Mouse (Mus musculus): ENCODE results near the gene Lpcat3. TPM values are rescaled to one million over a fixed set of nuclear protein-coding genes. Genes with fewer than 3 reads are reported as not detected.
"Not testable (repeated sequence)": the region's sequence is repeated elsewhere in the genome, so short reads cannot be mapped to it uniquely, and the experiment has no call there.

Gene Lpcat3
- polyA plus RNA-seq, 1 experiment from 2014 or later, result 39.6 TPM

GRCm38 (mm10) chr6:124683591-124684417 lies 21.0 kb downstream of the Lpcat3 start:
- Histone ChIP-seq H3K9me3 (no peaks in the 10 kb centered on the region), H3K9ac (replicated peaks) (no peak overlapping the region), H3K4me2 (replicated peaks) (no peak overlapping the region), H3K36me3 (no peaks in the 10 kb centered on the region), H3K4me3 (replicated peaks) (no peak overlapping the region), H3K4me1 (replicated peaks) (no peaks in the 10 kb centered on the region), H3K27ac (no peak overlapping the region), H3K27me3 (no peaks in the 10 kb centered on the region)
- 90% methylated on average over 14 of the region's 14 CpGs for WGBS
- no peak for ATAC-seq

- WGBS, result 90% methylated on average over 12 of the region's 12 CpGs
- Histone ChIP-seq H3K9me3 (no peaks in the 10 kb centered on the region), H3K9ac (replicated peaks) (no peak overlapping the region), H3K4me1 (replicated peaks) (no peaks in the 10 kb centered on the region), H3K27me3 (no peaks in the 10 kb centered on the region), H3K4me3 (replicated peaks) (no peak overlapping the region), H3K36me3 (no peaks in the 10 kb centered on the region), H3K4me2 (replicated peaks) (no peak overlapping the region), H3K27ac (no peak overlapping the region)
- ATAC-seq, result no peak
Measured at GRCm38 (mm10) chr6:124685606-124686386, 23.0 kb downstream of the Lpcat3 start.

GRCm38 (mm10) chr6:124686644-124687043 lies 23.8 kb downstream of the Lpcat3 start:
- H3K9ac ChIP-seq (replicated peaks); H3K4me1 ChIP-seq (replicated peaks); H3K36me3 ChIP-seq; H3K4me2 ChIP-seq (replicated peaks); H3K9me3 ChIP-seq; H3K27me3 ChIP-seq; H3K4me3 ChIP-seq (replicated peaks); ATAC-seq; H3K27ac ChIP-seq: not testable (repeated sequence)
- 82% methylated on average over 1 of the region's 1 CpGs for WGBS

- no peak overlapping the region for H3K4me2 ChIP-seq (replicated peaks)
- no peaks in the 10 kb centered on the region for H3K9me3 ChIP-seq
- no peaks in the 10 kb centered on the region for H3K36me3 ChIP-seq
- H3K27me3 ChIP-seq, result no peaks in the 10 kb centered on the region
- H3K4me3 ChIP-seq (replicated peaks), result no peak overlapping the region
- no peak for ATAC-seq
- no peak overlapping the region for H3K27ac ChIP-seq
- H3K9ac ChIP-seq (replicated peaks), result no peak overlapping the region
- H3K4me1 ChIP-seq (replicated peaks), result no peaks in the 10 kb centered on the region
- 91% methylated on average over 8 of the region's 8 CpGs for WGBS
Measured at GRCm38 (mm10) chr6:124688151-124688758, 25.4 kb downstream of the Lpcat3 start.

GRCm38 (mm10) chr6:124689011-124689410 lies 26.2 kb downstream of the Lpcat3 start:
- peaks cover under 1% of the 10 kb centered on the region; the same call in 1 of the 2 replicates for H3K4me1 ChIP-seq (replicated peaks)
- H3K9ac ChIP-seq (replicated peaks), result no peak overlapping the region
- no peak overlapping the region for H3K4me2 ChIP-seq (replicated peaks)
- no peaks in the 10 kb centered on the region for H3K36me3 ChIP-seq
- no peaks in the 10 kb centered on the region for H3K27me3 ChIP-seq
- 94% methylated on average over 3 of the region's 3 CpGs for WGBS
- no peak overlapping the region for H3K27ac ChIP-seq
- ATAC-seq, result no peak
- no peak overlapping the region for H3K4me3 ChIP-seq (replicated peaks)
- no peaks in the 10 kb centered on the region for H3K9me3 ChIP-seq

GRCm38 (mm10) chr6:124690517-124690916 lies 27.7 kb downstream of the Lpcat3 start:
- H3K9me3 ChIP-seq, result no peaks in the 10 kb centered on the region
- 91% methylated on average over 3 of the region's 3 CpGs for WGBS

GRCm38 (mm10) chr6:124693243-124693981 lies 30.6 kb downstream of the Lpcat3 start:
- Histone ChIP-seq H3K4me1 (replicated peaks) (peaks cover 5% of the 10 kb centered on the region; the same call in 1 of the 2 replicates), H3K9me3 (no peaks in the 10 kb centered on the region), H3K4me2 (replicated peaks) (no peak overlapping the region), H3K27ac (no peak overlapping the region), H3K36me3 (0 out of 2 replicates have a peak, but pooled peaks cover 5% of the 10 kb centered on the region), H3K27me3 (no peaks in the 10 kb centered on the region), H3K4me3 (replicated peaks) (no peak overlapping the region), H3K9ac (replicated peaks) (no peak overlapping the region)
- WGBS, result 85% methylated on average over 15 of the region's 15 CpGs
- ATAC-seq, result no peak

More at GRCm38 (mm10) chr6:124690517-124690916, 27.7 kb downstream of the Lpcat3 start:
- H3K9ac ChIP-seq (replicated peaks), result no peak overlapping the region
- ATAC-seq, result no peak
- no peaks in the 10 kb centered on the region for H3K27me3 ChIP-seq
- no peak overlapping the region for H3K27ac ChIP-seq
- no peak overlapping the region for H3K4me3 ChIP-seq (replicated peaks)
- no peak overlapping the region for H3K4me2 ChIP-seq (replicated peaks)
- H3K36me3 ChIP-seq, result no peaks in the 10 kb centered on the region
- peaks cover 2% of the 10 kb centered on the region; the same call in 1 of the 2 replicates for H3K4me1 ChIP-seq (replicated peaks)

- H3K9me3 ChIP-seq, result no peaks in the 10 kb centered on the region
- WGBS, result 84% methylated on average over 15 of the region's 15 CpGs
- H3K4me3 ChIP-seq (replicated peaks), result no peak overlapping the region
- ATAC-seq, result peak; percentile 63
- H3K4me1 ChIP-seq (replicated peaks), result peaks cover 5% of the 10 kb centered on the region; the same call in 1 of the 2 replicates
- no peaks in the 10 kb centered on the region for H3K27me3 ChIP-seq
- no peak overlapping the region for H3K4me2 ChIP-seq (replicated peaks)
- H3K9ac ChIP-seq (replicated peaks), result no peak overlapping the region
- no peak overlapping the region for H3K27ac ChIP-seq
- peaks cover 7% of the 10 kb centered on the region; the same call in 1 of the 2 replicates for H3K36me3 ChIP-seq
Measured at GRCm38 (mm10) chr6:124694166-124694955, 31.5 kb downstream of the Lpcat3 start.

GRCm38 (mm10) chr6:124696441-124697150 lies 33.8 kb downstream of the Lpcat3 start:
- ATAC-seq, result no peak
- Histone ChIP-seq H3K36me3 (peaks cover 30% of the 10 kb centered on the region), H3K27me3 (no peaks in the 10 kb centered on the region), H3K27ac (no peak overlapping the region), H3K4me3 (replicated peaks) (no peak overlapping the region), H3K4me1 (replicated peaks) (peaks cover 5% of the 10 kb centered on the region; the same call in 1 of the 2 replicates), H3K4me2 (replicated peaks) (no peak overlapping the region), H3K9me3 (no peaks in the 10 kb centered on the region), H3K9ac (replicated peaks) (no peak overlapping the region)
- WGBS, result 91% methylated on average over 7 of the region's 7 CpGs

GRCm38 (mm10) chr6:124698751-124699150 lies 35.9 kb downstream of the Lpcat3 start:
- WGBS, result 84% methylated on average over 6 of the region's 6 CpGs
- Histone ChIP-seq H3K4me1 (replicated peaks) (peaks cover 5% of the 10 kb centered on the region; the same call in 1 of the 2 replicates), H3K9ac (replicated peaks) (no peak overlapping the region), H3K9me3 (no peaks in the 10 kb centered on the region), H3K36me3 (peaks cover 51% of the 10 kb centered on the region), H3K4me3 (replicated peaks) (no peak overlapping the region), H3K27ac (no peak overlapping the region), H3K4me2 (replicated peaks) (no peak overlapping the region), H3K27me3 (no peaks in the 10 kb centered on the region)
- ATAC-seq, result no peak
